Mouse (Mus musculus) liver, postnatal 0 days (tissue): ENCODE measurements around the gene Pcsk6.

Experiments
- CTCF ChIP-seq: sonication (generic); IDR thresholded peaks from 2 replicates; pipeline ENCODE4 v1.5.1; 2016; ENCODE audit warnings: antibody characterized with exemption, low read depth
- EP300 ChIP-seq: IDR thresholded peaks from 2 replicates; pipeline ENCODE4 v1.6.1; 2016; ENCODE audit warnings: antibody characterized with exemption, low read depth, mild to moderate bottlenecking

DNA sequence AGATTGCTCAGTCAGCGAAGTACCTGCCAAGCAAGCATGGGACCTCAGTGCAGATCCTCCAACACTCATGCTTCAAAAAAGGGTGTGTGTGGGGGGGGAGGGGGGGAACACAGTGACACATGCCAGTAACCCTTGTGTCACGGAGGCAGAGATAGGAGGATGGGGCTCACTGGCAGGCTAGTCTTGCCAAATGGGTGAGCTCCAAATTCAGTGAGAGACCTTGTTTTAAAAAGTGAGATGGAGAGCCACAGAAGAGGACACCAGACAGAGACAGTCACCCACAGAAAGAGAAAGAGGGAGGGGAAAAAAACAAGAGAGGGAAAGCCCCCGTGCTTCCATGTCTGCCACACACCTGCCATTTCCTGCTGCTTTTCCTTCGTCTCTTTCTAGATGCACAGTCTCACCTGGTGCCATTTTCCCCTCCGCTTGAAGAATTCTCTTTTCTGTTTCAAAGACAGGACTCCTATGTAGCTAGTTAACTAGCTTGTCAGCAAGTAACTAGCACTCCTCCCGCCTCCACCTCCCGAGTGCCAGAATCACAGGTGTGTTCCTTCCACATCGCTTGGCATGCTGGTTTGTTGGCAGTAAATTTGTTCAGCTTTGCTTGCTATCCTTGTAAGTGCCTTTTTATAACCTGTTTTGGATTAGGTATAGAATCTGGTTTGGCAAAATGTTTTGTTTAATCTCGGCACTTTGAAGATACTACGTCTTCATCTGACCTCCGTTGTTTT lies 146.8 kb downstream of the Pcsk6 start:
- TF ChIP-seq CTCF = no peak
- no peak for TF ChIP-seq EP300
